Mouse (Mus musculus): ENCODE measurements around the gene Gas1. TPM values are rescaled to one million over a fixed set of nuclear protein-coding genes. Genes with fewer than 3 reads are reported as not detected.
A peak's percentile ranks its signal among the peaks of the same experiment; 100 is the strongest.

The Gas1 gene
- total RNA-seq, 1 experiment from 2014 or later: 48.4 TPM

DNA sequence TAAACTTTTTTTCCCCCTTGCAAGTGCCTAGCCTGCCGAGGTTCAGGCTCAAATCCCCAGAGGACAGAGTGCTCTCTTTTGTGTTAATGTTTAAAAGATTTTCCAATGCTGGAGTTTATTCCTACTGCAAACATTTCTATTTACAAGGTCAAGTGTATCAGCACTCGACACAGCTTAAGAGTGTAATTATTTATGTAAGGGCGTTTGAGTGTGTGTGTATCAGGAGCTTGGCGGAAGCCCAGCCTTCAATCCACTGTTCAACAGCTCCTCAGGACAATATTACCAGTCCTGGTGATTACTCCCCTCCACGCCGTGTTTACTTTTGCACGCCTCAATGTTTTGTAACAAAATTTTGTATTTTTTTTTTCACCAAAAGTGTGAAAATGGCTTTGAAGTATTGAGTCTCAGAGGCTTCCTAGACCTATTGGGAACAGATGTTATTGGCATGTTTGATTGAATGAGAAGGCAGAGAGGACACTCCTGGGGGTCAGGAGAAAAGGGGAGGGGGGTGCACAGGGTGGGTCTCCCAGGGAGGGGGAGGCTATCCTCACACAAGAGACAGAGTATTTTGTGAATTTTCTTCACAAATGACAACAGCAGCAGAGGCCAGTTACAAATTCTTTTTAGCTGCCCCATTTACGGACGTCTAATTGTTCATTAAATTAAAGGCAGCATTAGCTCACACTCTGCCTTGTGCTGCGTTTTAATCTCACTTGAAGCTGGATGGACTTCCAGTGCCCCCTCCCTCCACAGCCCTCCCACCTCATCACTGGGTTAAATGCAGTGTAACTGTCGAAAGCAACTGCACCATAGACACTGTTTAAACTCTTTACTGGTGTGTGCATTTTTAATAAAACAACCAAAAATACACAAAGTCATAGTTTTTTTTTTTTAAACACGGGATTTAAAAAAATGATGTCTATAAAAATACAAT lies 3.3 kb downstream of the Gas1 start:
- DNase-seq: no peak

DNA sequence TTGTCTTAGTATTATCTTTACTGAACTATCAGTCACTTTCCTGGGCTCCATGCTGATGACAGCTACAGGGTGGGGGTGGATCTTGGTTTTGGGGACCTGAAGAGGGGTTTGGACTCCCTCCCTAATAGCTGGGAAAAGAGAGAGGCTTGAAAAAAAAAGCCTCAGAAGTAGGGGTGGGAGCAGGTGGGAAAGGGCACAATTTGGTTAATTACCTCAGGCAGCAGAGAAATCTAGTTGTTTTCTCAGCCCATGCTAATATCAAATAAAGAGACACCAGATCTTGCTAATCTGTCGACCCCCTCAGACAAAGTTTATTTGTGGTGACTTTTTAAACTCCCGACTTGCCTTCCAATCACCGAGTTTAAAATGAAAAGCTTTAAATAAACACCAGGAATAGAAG lies 4.0 kb downstream of the Gas1 start:
- no peak for DNase-seq

DNA sequence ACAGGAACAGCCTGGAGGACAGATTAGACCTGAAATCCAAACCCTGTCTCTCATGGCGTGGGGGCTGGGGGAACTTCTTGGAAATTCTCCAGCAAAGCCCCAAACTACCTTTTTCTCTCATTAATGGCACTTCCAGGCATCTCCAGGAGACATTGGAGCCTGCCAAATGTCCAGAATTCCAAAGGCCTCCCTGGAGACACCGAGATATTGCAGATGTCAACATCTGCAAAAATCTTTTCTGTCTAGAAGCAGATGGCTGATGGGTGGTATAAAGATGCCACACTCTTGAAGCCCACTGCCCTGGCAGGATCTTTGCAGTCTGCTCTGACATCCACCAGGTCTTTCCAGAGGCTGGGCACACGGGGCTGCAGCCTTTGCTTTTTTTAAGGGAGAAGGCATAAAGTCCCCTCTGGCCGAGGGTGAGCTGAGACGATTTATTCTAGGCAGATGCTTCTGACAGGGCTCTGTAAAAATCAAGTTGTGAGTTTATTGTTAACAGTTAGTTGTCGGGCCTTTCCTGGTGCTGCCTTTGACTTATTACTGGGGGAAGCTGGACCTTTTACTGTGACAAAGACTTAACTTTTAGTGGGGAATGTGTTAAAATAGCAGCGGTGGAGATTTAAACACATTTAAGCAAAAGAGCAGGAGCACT lies 4.7 kb downstream of the Gas1 start:
- DNase-seq: no peak

DNA sequence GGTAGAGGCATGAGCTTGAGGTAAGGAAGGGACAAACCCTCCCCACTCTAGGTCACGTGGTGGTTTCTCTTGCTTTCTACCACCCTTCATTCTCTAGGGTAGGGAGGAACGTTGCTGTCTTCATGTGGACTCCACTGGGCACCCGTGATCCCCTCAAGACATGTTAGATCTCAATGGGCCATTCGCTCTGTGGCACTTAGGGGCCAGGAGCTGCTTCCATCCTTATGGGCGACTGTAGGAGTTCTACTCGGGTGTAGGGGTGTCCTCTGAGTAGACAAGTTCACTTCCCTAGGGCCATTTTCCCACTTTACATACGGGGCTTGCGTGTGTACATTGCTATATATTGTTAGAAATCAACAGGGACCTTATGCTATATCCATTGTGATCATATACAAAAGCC lies 5.4 kb downstream of the Gas1 start:
- DNase-seq: no peak

DNA sequence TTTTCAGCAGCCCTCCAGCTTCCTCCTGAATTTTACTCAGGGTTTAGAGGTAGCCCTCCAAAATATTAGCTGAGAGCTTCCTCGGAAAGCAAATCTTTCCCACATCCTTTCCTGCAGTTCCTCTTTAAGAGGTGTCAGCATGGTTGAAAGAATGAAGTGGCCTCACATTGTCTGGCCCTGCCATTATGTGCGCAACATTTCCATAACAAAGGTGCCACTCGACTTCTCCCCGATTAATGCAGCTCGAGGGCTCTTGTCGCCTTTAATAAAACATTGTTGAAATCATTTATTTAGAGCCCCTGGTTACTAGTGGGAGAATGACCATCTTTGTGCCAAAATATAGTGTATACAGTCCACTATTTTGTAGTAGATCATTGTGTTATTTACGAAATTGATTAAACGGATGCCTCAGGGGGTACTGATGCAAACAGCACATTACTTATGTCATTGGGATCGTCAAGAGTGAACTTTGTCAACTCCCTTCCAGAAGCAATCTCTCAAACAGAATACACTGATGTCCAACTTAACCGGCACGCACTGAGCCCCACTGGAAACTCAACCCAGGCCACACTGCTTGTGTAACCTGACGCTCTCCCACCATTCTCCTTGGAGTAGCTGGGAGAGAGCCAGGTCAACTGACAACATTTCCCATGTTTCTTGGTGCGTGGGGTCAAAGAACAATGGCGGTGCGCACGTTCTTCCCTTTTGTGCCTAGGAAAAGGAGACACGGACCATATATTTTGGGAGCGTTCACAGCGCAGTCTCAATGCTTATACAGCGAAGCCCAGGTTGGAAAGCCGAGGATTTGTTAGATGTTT lies 6.1 kb downstream of the Gas1 start:
- no peak for DNase-seq

DNA sequence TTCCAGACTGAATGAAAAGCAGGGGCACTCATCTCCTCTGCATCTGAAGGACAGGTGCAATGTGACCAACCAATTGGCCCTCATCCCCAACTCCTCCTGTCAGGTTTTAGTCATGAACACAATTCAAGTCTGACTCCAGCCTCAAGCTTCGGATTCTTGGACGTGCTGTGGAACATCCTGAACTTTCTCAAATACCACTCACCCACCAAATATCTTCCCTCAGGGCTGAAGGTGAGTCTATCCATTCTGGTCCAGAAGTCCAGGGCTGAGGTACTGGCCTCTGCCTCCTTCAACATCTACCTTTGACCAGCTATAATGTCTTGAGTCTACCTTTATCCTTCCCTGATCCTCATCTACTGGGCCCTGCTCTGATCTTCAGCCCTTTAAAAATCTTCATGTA lies 8.1 kb downstream of the Gas1 start:
- DNase-seq: no peak

DNA sequence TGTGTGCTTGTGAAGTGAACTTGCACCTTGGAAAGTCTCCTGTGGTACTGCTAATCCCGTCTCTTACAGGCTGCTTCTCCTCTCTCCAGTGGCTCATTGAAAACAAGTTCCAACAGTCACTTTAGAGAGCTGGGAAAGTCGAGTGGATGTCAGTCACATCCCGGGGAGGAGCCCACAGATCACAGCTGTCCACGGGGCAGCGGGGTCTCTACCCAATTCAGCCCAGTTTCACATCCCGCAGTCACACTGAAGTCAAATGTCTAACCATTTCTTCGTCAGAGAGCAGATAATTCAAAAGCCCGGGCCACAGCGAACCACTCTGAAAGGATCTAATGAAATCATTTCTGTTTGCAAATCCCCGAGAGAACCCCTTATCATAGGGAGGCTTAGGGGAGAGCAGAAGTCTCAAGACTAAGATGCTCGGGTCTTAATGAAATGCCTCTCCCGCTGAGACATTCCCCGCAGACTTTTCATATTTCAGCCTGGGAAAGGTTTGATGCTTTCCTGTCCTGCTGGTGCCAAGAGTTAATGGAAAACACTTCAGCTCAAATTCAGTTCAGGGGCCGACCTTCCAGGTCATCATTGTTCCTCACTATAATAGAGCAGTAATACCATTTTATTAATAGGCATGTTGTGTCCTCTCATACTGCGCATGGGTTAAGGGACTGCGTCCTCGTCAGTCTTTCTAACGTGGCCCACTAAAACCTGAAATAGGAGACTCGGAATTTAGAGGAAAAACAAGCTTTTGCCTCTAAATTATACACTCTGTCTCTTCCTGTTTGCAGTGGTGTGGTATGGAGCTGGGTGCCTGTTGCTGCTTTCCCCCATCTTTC lies 20.7 kb downstream of the Gas1 start:
- DNase-seq: no peak

DNA sequence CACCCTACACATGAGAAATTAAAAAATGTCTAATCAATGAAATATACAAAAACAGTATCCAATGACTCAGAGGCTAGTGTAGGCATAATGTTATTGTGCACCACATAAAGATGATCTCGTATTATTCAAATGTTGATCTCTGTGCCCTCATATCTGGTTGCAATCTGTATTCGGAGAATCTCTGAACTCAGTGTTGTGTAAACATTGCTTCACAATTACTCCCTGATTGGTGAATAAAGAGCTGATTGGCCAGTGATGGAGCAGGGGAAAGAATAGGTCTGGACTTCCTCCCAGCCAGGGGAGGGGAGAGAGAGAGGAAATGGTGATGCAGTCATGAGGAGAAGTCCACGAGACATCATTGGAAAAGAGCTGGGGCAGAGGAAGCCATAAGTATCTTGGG lies 23.0 kb downstream of the Gas1 start:
- no peak for DNase-seq

DNA sequence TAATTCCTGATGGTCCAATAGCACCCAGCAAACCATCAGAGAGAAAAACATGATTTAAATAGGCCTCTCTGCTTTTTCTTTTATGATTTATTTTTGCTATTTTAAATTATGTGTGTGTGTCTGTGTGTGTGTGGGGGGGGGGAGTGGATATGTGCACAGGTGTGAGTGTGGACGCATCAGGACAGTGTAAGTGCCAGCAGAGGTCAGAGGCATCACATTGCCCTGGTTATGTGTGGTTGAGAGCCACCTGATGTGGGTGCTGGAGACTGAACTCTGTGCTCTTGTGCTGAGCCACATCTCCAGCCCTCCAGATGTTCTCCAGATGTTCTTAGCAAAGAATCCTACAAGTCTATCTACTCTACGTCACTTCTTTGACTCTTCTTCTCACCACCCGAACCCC lies 28.9 kb downstream of the Gas1 start:
- no peak for DNase-seq

DNA sequence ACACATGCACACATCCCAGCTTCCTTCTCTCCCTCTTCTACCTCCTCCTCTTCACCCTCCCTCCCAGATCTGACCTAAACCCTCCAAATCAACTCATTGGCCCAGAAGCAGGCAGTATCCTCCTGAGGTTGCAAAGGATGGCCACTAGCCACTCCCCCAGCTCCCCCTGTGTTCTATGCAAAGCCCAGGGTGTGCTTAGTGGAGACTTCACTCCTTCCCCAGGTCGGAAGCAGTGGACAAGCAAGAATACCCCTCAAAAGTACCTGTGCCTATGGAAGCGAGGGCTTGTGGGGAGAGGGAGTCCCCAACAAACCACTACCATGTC lies 29.3 kb downstream of the Gas1 start:
- no peak for DNase-seq

DNA sequence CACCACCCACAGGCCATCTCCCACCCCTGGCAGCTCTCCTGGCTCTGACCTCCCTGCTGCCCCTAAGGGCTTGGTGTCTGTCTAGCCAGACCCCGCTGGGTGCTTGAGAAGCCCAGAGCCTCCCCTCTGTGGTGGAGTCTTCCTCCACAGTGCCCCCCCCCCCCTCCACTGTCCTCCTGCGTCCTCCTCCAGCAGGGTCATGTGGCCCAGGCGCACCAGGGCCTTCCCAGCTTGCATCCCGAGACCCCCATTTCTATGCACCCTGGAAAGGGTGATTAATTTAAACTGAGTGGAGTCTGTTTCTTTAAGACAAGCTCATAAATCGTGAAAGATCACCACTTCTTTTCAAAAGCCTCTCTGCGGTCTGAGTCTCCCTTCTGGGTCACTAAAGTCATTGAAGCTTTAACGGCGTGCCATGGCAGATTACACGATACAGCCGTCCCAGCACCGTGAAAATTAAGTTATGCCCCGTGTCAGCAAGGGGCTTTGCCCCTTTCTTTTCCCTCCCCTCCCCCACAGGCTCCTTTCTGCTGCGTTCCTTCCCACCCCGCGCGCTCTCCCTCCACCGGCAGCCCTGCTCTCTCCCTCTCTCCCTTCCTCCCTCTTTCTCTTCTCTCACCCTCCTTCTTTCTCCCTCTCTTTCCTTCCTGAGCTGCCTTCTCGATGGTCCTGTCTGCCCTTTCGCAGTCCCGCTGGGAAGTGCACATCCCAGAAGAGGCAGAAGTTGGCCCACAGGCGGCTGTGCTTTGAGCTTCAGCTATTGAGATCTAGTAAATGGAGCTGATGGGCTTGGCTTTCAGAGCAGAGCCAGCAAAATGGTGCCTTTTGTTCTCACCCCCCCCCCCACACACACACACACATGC lies 29.9 kb downstream of the Gas1 start:
- DNase-seq: peak; percentile 33

DNA sequence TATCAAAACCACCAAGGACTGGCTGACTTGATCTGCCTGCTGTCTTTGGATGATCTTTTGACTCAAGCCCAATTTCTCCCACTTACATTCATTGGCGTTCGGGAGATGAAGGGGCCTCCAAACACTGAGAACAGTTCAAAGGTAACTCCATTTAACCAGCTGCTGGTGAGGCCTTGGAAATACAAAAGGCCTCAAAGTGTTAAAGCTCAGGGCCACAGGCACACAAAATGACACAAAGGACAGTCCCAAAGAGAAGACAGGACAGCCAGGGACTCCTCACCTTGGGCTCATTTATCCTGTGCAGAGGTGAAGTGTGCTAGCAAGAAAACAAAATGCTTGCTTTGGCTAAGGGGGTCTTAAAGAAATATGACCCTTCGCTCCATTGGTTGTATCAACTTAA lies 30.9 kb downstream of the Gas1 start:
- DNase-seq: no peak

DNA sequence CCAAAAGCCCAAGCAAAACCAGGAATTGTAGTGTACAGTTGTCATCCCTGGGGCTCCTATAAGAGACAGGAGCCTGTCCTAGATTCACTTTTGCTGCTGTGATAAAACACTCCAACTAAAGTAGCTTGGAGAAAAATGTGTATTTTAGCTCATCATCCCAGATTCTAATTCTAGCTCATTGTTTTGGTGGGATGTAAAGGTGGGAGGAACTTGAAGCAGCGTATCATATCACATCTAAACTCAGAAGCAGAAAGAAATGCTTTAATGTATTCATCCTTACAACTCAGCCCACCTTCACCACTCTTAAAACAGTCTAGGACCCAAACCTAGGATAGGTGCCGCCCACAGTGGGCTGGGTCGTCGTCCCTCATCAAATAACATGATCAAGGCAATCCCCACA lies 40.2 kb downstream of the Gas1 start:
- DNase-seq: no peak

DNA sequence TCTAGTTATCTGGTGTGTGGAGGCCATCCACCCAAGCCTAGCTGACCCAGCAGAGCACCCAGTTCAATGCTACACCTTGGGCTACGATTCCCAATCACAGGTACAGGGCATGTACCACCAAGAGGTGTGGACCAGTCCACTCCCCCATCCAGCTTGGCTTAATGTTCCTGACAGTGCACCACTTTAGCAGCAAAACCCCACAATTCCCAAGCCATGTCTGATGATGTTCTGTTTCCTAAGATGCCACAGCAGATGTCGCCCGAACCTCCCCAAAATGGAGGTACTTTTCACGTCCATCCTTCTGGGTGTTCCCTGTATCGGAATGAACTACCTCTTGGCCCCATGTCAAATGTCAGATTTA lies 42.7 kb downstream of the Gas1 start:
- no peak for DNase-seq

DNA sequence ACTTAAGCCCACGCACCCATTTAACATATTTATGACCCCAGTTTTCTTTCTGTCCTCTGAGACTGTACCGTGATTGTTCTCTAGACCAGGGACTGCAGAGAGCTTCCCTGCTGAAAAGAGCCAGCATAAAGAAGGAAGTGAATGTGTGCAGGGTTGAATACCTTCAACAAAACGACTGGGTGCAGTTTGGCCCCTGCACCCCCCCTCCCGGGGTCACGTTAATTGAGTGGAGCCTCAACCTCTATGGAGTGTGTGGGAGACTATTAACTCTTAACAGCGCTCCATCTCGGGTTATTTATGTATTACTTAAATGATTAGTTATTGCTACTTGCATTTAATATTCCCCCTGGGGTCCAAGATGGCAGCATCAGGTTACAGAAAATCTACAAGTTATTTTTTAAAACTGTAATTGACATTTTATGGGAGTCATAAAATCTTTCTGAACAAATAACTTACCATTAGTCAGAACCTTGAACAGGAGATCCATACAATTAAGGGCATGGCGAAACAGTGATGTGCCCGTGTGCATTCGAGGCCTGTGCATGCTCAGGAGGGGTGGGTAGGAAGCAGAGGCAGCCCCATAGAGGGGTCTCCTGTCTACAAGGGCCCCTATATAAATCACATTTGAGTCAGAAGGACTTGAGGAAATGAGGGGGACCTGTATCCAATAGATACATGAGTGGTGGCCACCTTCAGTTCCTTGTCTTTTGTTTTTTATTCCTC lies 43.3 kb downstream of the Gas1 start:
- DNase-seq: no peak

DNA sequence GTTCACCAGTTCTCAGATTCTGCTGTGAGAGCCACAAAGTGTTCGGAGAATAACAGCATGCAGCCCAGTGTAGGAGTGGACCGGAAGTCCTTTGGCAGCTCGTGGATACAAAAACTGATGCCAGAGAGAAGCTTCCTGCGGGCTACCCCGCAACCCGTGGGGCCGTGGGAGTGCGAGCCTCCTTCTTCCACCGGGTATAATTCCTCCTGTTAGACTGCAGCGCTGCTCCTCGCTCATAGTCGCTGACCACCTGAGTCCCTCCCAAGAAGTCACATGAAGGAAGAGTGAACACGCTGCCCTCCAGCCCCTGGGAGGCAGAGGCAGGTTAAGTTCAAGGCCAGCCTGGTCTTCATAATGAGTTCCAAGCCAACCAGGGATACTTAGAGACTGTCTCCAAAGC lies 45.4 kb downstream of the Gas1 start:
- DNase-seq: no peak

DNA sequence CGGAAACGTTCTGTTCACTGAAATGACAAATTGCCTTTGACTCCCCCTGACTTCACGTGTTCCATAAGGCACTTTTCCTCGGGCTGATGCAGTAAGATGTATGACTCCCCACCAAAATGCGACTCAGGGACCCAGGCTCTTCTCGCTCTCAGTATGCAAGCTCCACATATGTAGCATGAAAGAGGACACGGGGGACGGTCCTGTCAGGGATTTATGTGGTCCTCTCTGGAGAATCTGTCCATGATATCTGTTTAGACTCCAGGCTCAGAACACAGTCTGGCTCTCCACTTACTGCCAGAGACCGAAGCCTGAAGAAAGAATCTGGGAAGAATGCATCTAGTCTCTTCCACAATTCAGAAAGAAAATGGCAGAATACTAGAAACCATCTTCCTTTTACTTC lies 47.6 kb downstream of the Gas1 start:
- no peak for DNase-seq

DNA sequence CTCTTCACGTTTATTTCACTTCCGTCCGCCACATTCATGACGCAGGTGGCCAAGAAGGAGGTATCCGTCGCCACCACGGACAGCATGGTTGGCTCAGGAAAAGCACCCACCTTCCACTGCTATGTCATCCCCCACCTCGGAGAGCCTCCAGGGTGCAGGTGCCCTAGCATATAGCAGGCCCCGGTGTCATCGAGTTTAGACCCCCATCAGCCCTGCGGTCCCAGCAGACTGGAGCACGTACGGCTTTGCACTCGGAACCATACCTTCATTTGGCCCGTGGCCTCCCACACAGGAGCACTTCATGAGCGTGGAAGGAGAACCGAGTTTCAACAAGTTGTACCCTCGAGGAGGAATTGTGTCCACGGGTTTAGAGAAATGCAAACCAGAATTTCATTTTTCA lies 50.8 kb downstream of the Gas1 start:
- DNase-seq: no peak

DNA sequence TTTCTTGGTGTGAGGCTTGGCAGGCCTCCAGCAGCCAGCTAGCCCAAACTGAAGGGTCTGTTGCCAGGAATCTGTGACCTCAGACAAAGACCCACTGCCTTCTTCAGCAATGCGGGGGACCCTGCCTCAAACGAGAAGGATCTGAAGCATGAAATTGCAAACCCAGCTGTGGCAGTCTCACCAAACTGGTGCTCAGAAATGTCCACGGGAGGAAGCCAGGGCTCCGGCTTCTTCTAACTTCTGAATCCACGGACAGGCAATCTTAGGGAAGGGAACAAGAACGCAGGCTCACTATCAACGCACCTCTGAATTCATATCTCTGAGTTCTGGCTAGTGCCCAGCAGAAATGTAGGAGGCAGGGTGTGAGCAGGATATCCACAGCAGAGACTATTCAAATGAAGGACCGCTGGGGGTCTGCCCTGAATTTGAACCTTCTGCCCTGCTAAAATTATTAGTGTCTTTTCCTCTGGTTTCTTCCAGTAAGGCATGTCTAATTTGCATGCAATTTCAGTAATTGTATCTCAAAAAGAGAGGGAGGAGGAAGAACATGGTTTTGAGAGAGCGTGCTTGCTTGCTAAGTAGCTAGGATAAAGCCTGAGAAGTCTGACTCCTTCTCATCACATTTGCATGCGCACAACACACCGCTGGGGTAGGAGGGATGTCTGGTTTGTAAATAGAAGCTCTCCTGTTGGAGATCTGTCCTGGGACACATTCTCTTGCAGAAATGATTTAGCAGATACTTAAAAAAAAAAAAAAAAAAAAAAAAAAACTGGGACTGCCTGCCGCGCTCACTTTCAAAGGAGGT lies 51.5 kb downstream of the Gas1 start:
- no peak for DNase-seq

DNA sequence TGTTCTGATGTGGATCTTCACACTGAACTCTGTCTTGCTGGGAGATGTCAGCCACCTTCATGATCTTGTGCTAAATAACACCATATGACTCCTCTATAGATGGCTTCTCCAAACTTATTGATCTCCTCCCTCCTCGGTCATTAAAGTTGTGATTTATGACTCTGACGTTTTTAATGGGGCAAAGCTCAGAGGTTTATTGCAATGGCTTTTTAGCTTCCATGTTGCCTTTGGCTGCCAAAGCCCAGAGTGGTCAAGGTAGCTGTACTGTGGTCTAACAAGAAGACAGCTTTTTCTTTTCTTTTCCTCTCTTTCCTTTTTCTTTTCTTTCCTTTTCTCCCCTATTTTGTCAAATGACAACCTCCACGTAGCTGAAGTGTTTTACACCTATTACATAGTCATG lies 52.1 kb downstream of the Gas1 start:
- DNase-seq: no peak

Data from adrenal gland, postnatal 14 days (tissue).